Mouse (Mus musculus) testis, adult 2 months (tissue): ENCODE measurements around the gene Cyp4f39. TPM values are rescaled to one million over a fixed set of nuclear protein-coding genes. Genes with fewer than 3 reads are reported as not detected.
"Not testable (repeated sequence)": the region's sequence is repeated elsewhere in the genome, so short reads cannot be mapped to it uniquely, and the experiment has no call there.

Source experiments
- H3K27ac ChIP-seq: fragments of 200-500 bp; 2 replicates; pipeline ENCODE4 v1.5.1; 2012; ENCODE audit warnings: low read depth, low read length; ENCODE audit not compliant: control insufficient read depth, insufficient read depth
- H3K27me3 ChIP-seq: fragments of 200-500 bp; 2 replicates; pipeline ENCODE4 v1.6.1; 2012; ENCODE audit warnings: mild to moderate bottlenecking, low read length, moderate library complexity; ENCODE audit not compliant: control insufficient read depth, insufficient read depth
- H3K36me3 ChIP-seq: fragments of 200-500 bp; 2 replicates; pipeline ENCODE4 v1.6.1; 2012; ENCODE audit warnings: mild to moderate bottlenecking, low read length; ENCODE audit not compliant: control insufficient read depth, insufficient read depth
- H3K4me1 ChIP-seq: fragments of 200-500 bp; 2 replicates; pipeline ENCODE4 v1.6.1; 2012; ENCODE audit warnings: low read length; ENCODE audit not compliant: control insufficient read depth, insufficient read depth
- H3K4me3 ChIP-seq: fragments of 200-500 bp; 2 replicates; pipeline ENCODE4 v1.5.1; 2012; ENCODE audit warnings: low read depth, mild to moderate bottlenecking, low read length, moderate library complexity, mixed read lengths; ENCODE audit not compliant: control insufficient read depth
- CTCF ChIP-seq: fragments of 200-500 bp; IDR thresholded peaks from 2 replicates; pipeline ENCODE4 v1.5.1; 2012; ENCODE audit warnings: low read depth, mild to moderate bottlenecking, inconsistent platforms, low read length, moderate library complexity; ENCODE audit not compliant: control insufficient read depth, insufficient read depth, insufficient replicate concordance
- POLR2A ChIP-seq: fragments of 200-500 bp; IDR thresholded peaks from 2 replicates; pipeline ENCODE4 v1.6.1; 2012; ENCODE audit warnings: low read depth, mild to moderate bottlenecking, inconsistent platforms, low read length, moderate library complexity; ENCODE audit not compliant: control insufficient read depth
- polyA plus RNA-seq: library from polyadenylated mRNA; depleted of rRNA; stranded (reverse); fragments of >200 nt; gene quantifications from 2 replicates; pipeline ENCODE4 v1.2.3, GENCODE M21; 2012

Cyp4f39 gene
- polyA plus RNA-seq, 1 experiment = 67.7 TPM

DNA sequence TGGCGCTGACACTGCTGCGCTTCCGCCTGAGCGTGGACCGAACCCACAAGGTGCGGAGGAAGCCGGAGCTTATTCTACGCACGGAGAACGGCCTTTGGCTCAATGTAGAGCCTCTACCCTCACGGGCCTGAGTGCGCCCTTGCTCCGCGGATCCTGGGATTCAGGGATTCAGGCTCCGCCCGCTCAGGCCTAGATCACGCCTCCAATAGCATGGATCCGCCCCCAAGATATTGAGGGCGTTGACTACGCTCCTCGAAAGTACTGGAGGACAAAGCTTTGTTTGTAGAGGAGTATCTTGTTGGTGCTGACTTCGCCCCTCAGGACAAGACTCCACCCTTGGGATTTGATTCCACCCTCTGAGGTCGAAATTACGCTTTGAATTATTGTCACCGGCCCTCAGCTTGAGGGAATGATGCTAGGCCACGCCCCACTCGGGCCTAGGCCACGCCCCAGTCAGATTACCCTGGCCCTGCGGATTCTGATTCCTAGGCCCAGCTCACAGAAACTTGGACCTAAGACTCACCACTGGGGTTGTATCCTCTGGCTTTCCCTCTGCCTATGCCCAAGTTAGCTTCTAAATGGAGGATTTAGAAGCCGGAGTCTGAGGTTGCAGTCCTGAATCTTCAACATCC, 39.9 kb downstream of the Cyp4f39 start:
- H3K36me3 ChIP-seq = no peaks in the 10 kb centered on the region
- H3K27ac ChIP-seq = no peak overlapping the region; the same call in 1 of the 2 replicates
- TF ChIP-seq CTCF (no peak), POLR2A (0 out of 2 replicates have a peak, but pooled peaks have one; percentile 12)
- peaks cover 3% of the 10 kb centered on the region; the same call in 1 of the 2 replicates for H3K27me3 ChIP-seq
- H3K4me3 ChIP-seq = peak overlapping the region; percentile 95
- H3K4me1 ChIP-seq = peaks cover 12% of the 10 kb centered on the region

GRCm38 (mm10) chr17:32494601-32495000, 42.1 kb downstream of the Cyp4f39 start:
- TF ChIP-seq CTCF (no peak), POLR2A (no peak)
- no peaks in the 10 kb centered on the region for H3K36me3 ChIP-seq
- H3K27ac ChIP-seq = no peak overlapping the region
- H3K4me1 ChIP-seq = peaks cover 12% of the 10 kb centered on the region
- peak overlapping the region; percentile 95; the same call in 1 of the 2 replicates for H3K4me3 ChIP-seq
- peaks cover 3% of the 10 kb centered on the region; the same call in 1 of the 2 replicates for H3K27me3 ChIP-seq

DNA sequence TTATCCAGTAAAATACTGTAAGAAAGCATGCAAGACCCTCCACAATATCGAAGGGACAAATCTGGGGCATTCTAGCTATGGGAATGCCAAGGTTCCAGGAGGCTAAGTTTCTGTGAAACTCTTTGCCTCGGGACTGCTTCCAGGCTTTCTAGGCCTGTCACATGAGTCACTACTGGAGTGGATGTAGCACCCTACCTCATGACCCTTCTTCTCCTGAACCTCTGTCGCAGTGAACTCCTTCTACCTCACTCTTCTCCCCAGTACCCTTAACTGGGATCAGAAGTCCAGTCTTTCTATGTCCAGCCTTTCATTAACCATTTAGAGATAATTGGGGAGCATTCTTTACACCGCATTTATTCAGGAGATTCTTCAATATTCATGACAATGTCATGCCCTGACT, 48.0 kb downstream of the Cyp4f39 start:
- not testable (repeated sequence) for H3K36me3 ChIP-seq, H3K27ac ChIP-seq, H3K4me1 ChIP-seq, H3K4me3 ChIP-seq, H3K27me3 ChIP-seq

GRCm38 (mm10) chr17:32501051-32501450, 48.5 kb downstream of the Cyp4f39 start:
- Histone ChIP-seq H3K4me1 (peaks cover 4% of the 10 kb centered on the region), H3K27ac (no peak overlapping the region), H3K27me3 (no peaks in the 10 kb centered on the region), H3K4me3 (no peak overlapping the region), H3K36me3 (no peaks in the 10 kb centered on the region)
- TF ChIP-seq CTCF (no peak), POLR2A (no peak)

- H3K36me3 ChIP-seq = no peaks in the 10 kb centered on the region
- no peaks in the 10 kb centered on the region for H3K27me3 ChIP-seq
- no peak overlapping the region for H3K27ac ChIP-seq
- TF ChIP-seq POLR2A (no peak), CTCF (no peak)
- no peak overlapping the region for H3K4me3 ChIP-seq
- peaks cover 7% of the 10 kb centered on the region for H3K4me1 ChIP-seq
Observed at GRCm38 (mm10) chr17:32503111-32503510, 50.6 kb downstream of the Cyp4f39 start.

GRCm38 (mm10) chr17:32505851-32506728, 53.6 kb downstream of the Cyp4f39 start, which contains the start of gene Cyp4f17:
Gene Cyp4f17 (plus strand): TSS chr17:32506050.
- Histone ChIP-seq H3K4me3 (peak within 1 kb of the TSS; percentile 63), H3K27me3 (no peaks in the 10 kb centered on the region), H3K27ac (no peak within 1 kb of the TSS), H3K4me1 (peaks cover 7% of the 10 kb centered on the region), H3K36me3 (no peaks in the 10 kb centered on the region)
- TF ChIP-seq POLR2A (0 out of 2 replicates have a peak, but pooled peaks have one; percentile 17), CTCF (no peak)

GRCm38 (mm10) chr17:32506729-32507245, 54.3 kb downstream of the Cyp4f39 start:
- Histone ChIP-seq H3K27ac (no peak overlapping the region), H3K4me1 (peaks cover 7% of the 10 kb centered on the region), H3K4me3 (peak overlapping the region; percentile 63), H3K27me3 (no peaks in the 10 kb centered on the region), H3K36me3 (no peaks in the 10 kb centered on the region)
- no peak for TF ChIP-seq CTCF
- no peak for TF ChIP-seq POLR2A
